Mouse (Mus musculus) midbrain, embryonic 14.5 days (tissue): ENCODE results near the gene Tubg1. TPM values are rescaled to one million over a fixed set of nuclear protein-coding genes. Genes with fewer than 3 reads are reported as not detected.
"Not testable (repeated sequence)": the region's sequence is repeated elsewhere in the genome, so short reads cannot be mapped to it uniquely, and the experiment has no call there.

Source experiments
- ATAC-seq: fragments of 200-750 bp; cut with Nextera tagmentation; 2 replicates; pipeline ENCODE4 v1.8.0; 2017; ENCODE audit warnings: moderate number of reproducible peaks, moderate library complexity; ENCODE audit not compliant: low FRiP score, low TSS enrichment
- DNase-seq: peaks from one replicate; pipeline ENCODE4 v3.0.0-alpha.2; 2015
- H3K27ac ChIP-seq: fragments of 300-500 bp; sonication (generic); replicated peaks from 2 replicates; pipeline ENCODE4 v1.5.1; 2014; ENCODE audit warnings: mild to moderate bottlenecking, low read depth, low read length, moderate library complexity
- H3K27me3 ChIP-seq: fragments of 300-500 bp; sonication (generic); 2 replicates; pipeline ENCODE4 v1.6.1; 2014; ENCODE audit warnings: low read length, control low read depth, mixed read lengths; ENCODE audit not compliant: control insufficient read depth, insufficient read depth
- H3K36me3 ChIP-seq: fragments of 300-500 bp; sonication (generic); 2 replicates; pipeline ENCODE4 v1.6.1; 2014; ENCODE audit warnings: low read length, control low read depth; ENCODE audit not compliant: control insufficient read depth, insufficient read depth
- H3K4me1 ChIP-seq: fragments of 300-500 bp; sonication (generic); 2 replicates; pipeline ENCODE4 v1.6.1; 2014; ENCODE audit warnings: mild to moderate bottlenecking, antibody characterized with exemption, low read length, control low read depth; ENCODE audit not compliant: control insufficient read depth, insufficient read depth
- H3K4me2 ChIP-seq: fragments of 300-500 bp; sonication (generic); 2 replicates; pipeline ENCODE4 v1.6.1; 2014; ENCODE audit warnings: mild to moderate bottlenecking, low read length, moderate library complexity
- H3K4me3 ChIP-seq: fragments of 300-500 bp; sonication (generic); replicated peaks from 2 replicates; pipeline ENCODE4 v1.5.1; 2014; ENCODE audit warnings: low read depth, low read length
- H3K9ac ChIP-seq: fragments of 300-500 bp; sonication (generic); replicated peaks from 2 replicates; pipeline ENCODE4 v1.6.1; 2014; ENCODE audit warnings: mild to moderate bottlenecking, low read length, moderate library complexity
- H3K9me3 ChIP-seq: fragments of 300-500 bp; sonication (generic); 2 replicates; pipeline ENCODE4 v1.6.1; 2016; ENCODE audit warnings: low read length, control low read depth, mixed read lengths; ENCODE audit not compliant: control insufficient read depth
- whole genome bisulfite sequencing: fragments of 180-500 bp; shearing (Covaris S2); extraction: QIAGEN DNeasy Blood & Tissue Kit; methylation state at CpG from one replicate; pipeline ENCODE4 v1.1.7; 2014; 5-methylcytosine and 5-hydroxymethylcytosine counted together
- polyA plus RNA-seq: library from polyadenylated mRNA; unstranded; fragments of >200 nt; fragmentation: Nextera tagmentation; extraction: Ambion mirVana; gene quantifications from 2 replicates; pipeline ENCODE4 v1.2.1, GENCODE M21; 2014

The Tubg1 gene
- polyA plus RNA-seq, 1 experiment from 2014 or later: 73.3 TPM

DNA sequence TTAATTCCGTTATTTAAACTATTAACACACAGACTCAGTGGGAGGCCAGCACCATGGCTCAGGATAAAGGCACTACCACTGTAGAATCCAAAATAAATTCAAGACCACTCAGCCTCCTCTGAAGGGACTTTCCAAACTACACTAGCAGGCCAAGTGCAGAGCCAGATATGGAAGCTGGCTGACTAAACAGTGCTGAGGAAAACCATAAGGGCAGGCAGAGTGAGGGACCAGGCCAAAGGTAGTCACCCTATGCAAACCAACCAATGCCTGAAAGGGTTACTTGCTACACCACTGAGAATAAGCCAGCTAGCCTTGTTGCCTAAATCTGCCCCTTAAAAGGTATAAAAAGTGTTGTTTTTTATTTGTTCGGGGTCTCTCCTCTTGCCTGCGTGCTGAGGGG is 7.6 kb upstream of the Tubg1 start:
- H3K4me2 ChIP-seq: no peak overlapping the region
- DNase-seq (no peak), ATAC-seq (no peak)
- H3K27me3 ChIP-seq: no peaks in the 10 kb centered on the region
- no peak overlapping the region for H3K9ac ChIP-seq
- no peak overlapping the region for H3K4me3 ChIP-seq
- H3K9me3 ChIP-seq: no peaks in the 10 kb centered on the region
- H3K36me3 ChIP-seq: 0 out of 2 replicates have a peak, but pooled peaks cover 4% of the 10 kb centered on the region
- 93% methylated on average over 3 of the region's 3 CpGs for WGBS
- H3K27ac ChIP-seq: no peak overlapping the region
- H3K4me1 ChIP-seq: no peaks in the 10 kb centered on the region

DNA sequence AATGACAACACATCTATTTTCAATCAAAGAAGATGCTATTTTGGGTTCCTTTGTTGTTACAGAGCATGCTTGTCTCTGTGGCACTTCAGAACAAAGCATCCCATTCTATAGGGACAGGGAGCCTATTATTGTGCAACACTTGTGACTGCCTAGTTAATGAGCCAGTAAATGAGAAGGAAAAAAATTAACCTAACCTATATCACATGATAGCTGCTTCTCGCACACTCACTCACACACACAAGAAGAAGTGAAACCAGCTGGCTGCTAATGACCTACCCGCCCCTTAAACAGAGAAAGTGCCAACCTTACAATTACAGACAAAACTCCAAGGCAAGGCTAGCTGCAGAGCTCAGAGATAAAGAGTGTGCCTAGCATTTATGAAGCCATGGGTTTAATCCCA is 4.2 kb upstream of the Tubg1 start:
- H3K36me3 ChIP-seq: 0 out of 2 replicates have a peak, but pooled peaks cover 5% of the 10 kb centered on the region
- H3K9ac ChIP-seq: no peak overlapping the region
- peaks cover 13% of the 10 kb centered on the region for H3K4me1 ChIP-seq
- no peak overlapping the region for H3K27ac ChIP-seq
- H3K9me3 ChIP-seq: no peaks in the 10 kb centered on the region
- WGBS: 80% methylated on average over 2 of the region's 2 CpGs
- no peak for ATAC-seq
- H3K4me2 ChIP-seq: no peak overlapping the region
- no peaks in the 10 kb centered on the region for H3K27me3 ChIP-seq
- DNase-seq: no peak
- no peak overlapping the region for H3K4me3 ChIP-seq

DNA sequence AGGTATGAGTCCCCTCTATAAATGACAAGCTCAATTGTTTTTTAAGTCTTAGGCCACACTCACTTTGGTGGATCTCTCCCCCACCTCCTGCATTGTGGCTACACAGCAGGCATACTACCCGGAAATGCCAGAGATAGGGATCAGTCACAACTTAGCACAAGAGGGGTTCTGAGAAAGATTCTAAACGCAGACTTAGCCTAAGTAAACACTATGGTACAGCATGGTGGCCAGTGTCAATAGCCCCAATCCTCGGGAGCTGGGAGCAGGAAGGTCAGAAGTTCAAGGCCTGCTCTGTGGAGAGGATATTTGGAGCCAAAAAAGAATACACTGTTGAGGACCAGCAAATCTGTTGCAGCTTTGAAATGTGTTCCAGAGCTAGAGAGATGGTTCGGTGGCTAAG is 1.6 kb upstream of the Tubg1 start:
- H3K4me3 ChIP-seq: peak overlapping the region; percentile 88
- H3K27ac ChIP-seq: no peak overlapping the region
- peak overlapping the region; percentile 96 for H3K4me2 ChIP-seq
- H3K9me3 ChIP-seq: no peaks in the 10 kb centered on the region
- peaks cover 10% of the 10 kb centered on the region; the same call in 1 of the 2 replicates for H3K36me3 ChIP-seq
- DNase-seq (no peak), ATAC-seq (no peak)
- H3K4me1 ChIP-seq: peaks cover 20% of the 10 kb centered on the region
- peak overlapping the region; percentile 88; the same call in 1 of the 2 replicates for H3K9ac ChIP-seq
- no peaks in the 10 kb centered on the region for H3K27me3 ChIP-seq
- 65% methylated on average over 4 of the region's 4 CpGs for WGBS

DNA sequence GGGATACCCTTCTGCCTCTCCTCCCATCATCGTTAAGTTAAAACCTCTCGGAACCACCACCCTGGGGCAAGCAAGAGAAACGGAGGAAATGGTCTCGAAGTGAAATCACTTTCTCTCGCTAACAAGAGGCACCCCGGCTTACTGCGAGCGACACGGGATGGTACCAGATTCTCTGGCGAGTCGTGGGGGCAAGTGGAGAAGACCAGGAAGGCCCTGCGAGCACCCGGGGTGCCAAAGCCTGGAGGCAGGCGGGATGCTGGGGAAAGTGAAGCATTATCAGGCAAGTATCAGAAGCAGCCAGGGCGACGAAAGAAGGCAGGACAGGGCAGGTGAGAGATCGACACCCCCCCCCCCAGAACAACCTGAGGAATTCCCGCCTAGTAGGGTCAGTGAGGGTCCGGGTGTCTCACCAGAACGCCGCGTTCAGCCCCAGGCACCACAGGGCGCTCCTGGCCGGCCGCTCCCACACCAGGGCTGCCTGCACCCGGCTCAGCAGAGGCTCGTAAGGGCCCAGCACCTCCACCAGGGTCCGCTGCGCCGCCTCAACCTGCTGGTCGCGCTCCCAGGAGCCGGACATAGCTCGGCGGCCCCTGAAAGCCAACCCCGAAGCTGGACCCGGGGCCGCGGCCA is 492 bp upstream of the Tubg1 start:
- no peak for DNase-seq
- Histone ChIP-seq H3K9me3 (no peaks in the 10 kb centered on the region), H3K4me1 (peaks cover 20% of the 10 kb centered on the region), H3K9ac (peak overlapping the region; percentile 88), H3K4me2 (peak overlapping the region; percentile 96), H3K27me3 (no peaks in the 10 kb centered on the region), H3K36me3 (peaks cover 18% of the 10 kb centered on the region), H3K27ac (peak overlapping the region; percentile 91), H3K4me3 (peak overlapping the region; percentile 88)
- under 1% methylated on average over 39 of the region's 39 CpGs for WGBS
- ATAC-seq: peak; percentile 77

DNA sequence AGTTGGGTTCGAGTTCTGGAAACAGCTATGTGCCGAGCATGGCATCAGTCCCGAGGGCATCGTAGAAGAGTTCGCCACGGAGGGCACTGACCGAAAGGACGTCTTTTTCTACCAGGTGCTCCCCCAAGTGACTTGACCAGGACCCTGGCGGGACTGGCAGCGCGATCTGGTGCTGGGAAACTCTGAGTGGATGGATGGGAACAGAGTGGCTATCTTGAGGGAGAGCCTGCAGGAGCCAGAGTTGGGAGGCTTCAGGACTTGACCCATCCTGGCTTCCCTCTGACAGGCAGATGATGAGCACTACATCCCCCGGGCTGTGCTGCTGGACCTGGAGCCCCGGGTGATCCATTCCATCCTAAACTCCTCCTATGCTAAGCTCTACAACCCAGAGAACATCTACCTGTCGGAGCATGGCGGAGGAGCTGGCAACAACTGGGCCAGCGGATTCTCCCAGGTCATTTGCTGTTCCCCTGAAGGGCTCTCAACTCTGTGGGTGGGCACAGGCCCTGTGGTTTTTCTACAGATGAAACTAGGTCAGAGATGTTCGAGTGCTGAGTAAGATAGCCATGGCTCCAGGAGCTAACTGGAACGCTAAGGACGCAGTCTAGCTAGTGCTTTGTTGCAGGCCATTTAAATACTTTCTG is 929 bp downstream of the Tubg1 start:
- peak overlapping the region; percentile 96 for H3K4me2 ChIP-seq
- peaks cover 23% of the 10 kb centered on the region for H3K36me3 ChIP-seq
- peaks cover 20% of the 10 kb centered on the region for H3K4me1 ChIP-seq
- peak overlapping the region; percentile 91 for H3K27ac ChIP-seq
- no peak for DNase-seq
- H3K27me3 ChIP-seq: no peaks in the 10 kb centered on the region
- WGBS: 26% methylated on average over 19 of the region's 19 CpGs
- ATAC-seq: no peak
- peak overlapping the region; percentile 77 for H3K9ac ChIP-seq
- peak overlapping the region; percentile 88 for H3K4me3 ChIP-seq
- no peaks in the 10 kb centered on the region for H3K9me3 ChIP-seq

DNA sequence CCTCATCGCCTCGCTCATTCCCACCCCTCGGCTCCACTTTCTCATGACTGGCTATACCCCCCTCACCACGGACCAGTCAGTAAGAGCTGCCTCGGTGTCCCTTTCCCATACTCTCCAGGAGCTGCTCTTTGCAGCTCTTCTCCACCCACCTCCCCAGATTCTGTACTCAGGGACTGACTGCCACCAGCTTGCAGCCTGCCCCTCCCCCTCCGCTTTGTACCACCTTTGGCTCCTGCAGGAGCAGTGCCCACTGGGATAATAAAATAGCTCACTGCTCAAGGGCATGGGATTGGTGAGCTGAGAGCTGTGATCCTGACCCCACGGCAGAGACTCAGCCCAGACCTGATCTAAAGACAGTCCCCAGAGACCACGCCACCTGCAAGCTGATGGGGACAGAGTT is 4.8 kb downstream of the Tubg1 start:
- H3K36me3 ChIP-seq: peaks cover 29% of the 10 kb centered on the region
- H3K9ac ChIP-seq, H3K27ac ChIP-seq, H3K27me3 ChIP-seq, ATAC-seq, DNase-seq, H3K4me3 ChIP-seq, H3K9me3 ChIP-seq, H3K4me2 ChIP-seq: not testable (repeated sequence)
- WGBS: 94% methylated on average over 8 of the region's 8 CpGs
- H3K4me1 ChIP-seq: peaks cover 11% of the 10 kb centered on the region

DNA sequence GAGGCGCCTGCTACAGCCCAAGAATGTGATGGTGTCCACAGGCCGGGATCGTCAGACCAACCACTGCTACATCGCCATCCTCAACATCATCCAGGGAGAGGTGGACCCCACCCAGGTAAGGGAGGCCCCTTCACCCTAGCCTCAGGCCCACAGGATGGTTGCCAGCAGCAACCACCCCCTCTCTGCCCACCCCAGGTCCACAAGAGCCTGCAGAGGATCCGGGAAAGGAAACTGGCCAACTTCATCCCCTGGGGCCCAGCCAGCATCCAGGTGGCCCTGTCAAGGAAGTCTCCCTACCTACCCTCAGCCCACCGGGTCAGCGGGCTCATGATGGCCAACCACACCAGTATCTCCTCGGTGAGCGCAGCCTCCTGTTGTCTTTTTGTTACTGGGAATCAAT is 5.3 kb downstream of the Tubg1 start:
- not testable (repeated sequence) for H3K27me3 ChIP-seq, H3K9me3 ChIP-seq, DNase-seq, H3K27ac ChIP-seq, H3K9ac ChIP-seq, ATAC-seq, H3K4me2 ChIP-seq, H3K4me3 ChIP-seq
- peaks cover 29% of the 10 kb centered on the region for H3K36me3 ChIP-seq
- H3K4me1 ChIP-seq: peaks cover 11% of the 10 kb centered on the region
- WGBS: 97% methylated on average over 6 of the region's 9 CpGs

DNA sequence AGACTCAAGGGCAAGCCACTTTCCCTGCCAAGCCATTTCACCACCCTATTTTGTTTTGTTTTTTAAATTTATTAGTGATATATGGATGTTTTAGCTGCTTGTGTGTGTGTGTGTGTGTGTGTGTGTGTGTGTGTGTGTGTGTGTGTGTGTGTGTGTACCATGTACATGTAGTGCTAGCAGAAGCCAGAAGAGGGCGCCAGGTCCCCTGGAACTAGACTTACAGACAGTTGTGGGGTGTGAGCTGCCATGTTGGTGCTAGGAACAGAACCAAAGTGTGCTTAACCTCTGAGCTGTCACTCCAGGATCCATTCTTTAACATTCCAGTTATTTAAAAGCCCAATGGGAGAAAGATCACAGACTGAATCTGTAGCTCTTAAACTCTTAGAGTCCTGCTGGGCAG is 7.3 kb downstream of the Tubg1 start:
- ATAC-seq: no peak
- WGBS: 77% methylated on average over 1 of the region's 1 CpGs
- H3K27ac ChIP-seq: no peak overlapping the region

More for the DNA sequence above, 7.3 kb downstream of the Tubg1 start:
- Histone ChIP-seq H3K9ac (no peak overlapping the region), H3K4me1 (no peaks in the 10 kb centered on the region), H3K27me3 (no peaks in the 10 kb centered on the region), H3K4me3 (no peak overlapping the region), H3K9me3 (no peaks in the 10 kb centered on the region), H3K36me3 (peaks cover 29% of the 10 kb centered on the region), H3K4me2 (no peak overlapping the region)
- DNase-seq: no peak
